Mouse (Mus musculus): ENCODE measurements at regions not wholly inside any gene's neighbourhood (a gene's known extent, or its start where the extent isn't known, plus 50 kb on each side); places are given as distances from the start of the nearest gene placed in this dataset.

- no peak for DNase-seq
Measured at GRCm38 (mm10) chr1:113204019-113204418, 1339.3 kb upstream of the Dsel start.

- DNase-seq, result no peak
Measured at GRCm38 (mm10) chr1:113194116-113194812, 1329.5 kb upstream of the Dsel start.

GRCm38 (mm10) chr1:113163173-113163572 is 1298.5 kb upstream of the Dsel start:
- no peak for DNase-seq

All from cerebellum, adult 18-20 months (tissue).